In genomic region chr11:96976379-96976687, GRCm38 (mm10) we compare ENCODE assay signal across 9 mouse cellular contexts. TPM values are rescaled to one million over a fixed set of nuclear protein-coding genes. Genes with fewer than 3 reads are reported as not detected.
DNase-seq lines count a peak whose midpoint lies in the region; ATAC-seq and TF ChIP-seq lines count a peak whose summit lies in the region.
"Had no signal": no experiment of that assay in that cellular context is flagged by ENCODE, and none has a peak within 500 bp of the region (broad histone marks: within the 10 kb centered on the region; RNA-seq: fewer than 3 reads in every experiment).

No protein-coding gene starts in this region.

- peaks cover 43% of the 10 kb centered on the region for H3K36me3 ChIP-seq in erythroblast, embryonic 14.5 days (ENCODE audit: control insufficient read depth)
- no peaks in the 10 kb centered on the region for H3K36me3 ChIP-seq in testis, adult 2 months (ENCODE audit: control insufficient read depth, insufficient read depth, low read length)
- no peaks in the 10 kb centered on the region for H3K36me3 ChIP-seq in limb, embryonic 15.5 days
- no peaks in the 10 kb centered on the region for H3K36me3 ChIP-seq in stomach, postnatal 0 days (ENCODE audit: control insufficient read depth, insufficient read depth, low read length)

- no peak for TF ChIP-seq EP300 in stomach, postnatal 0 days (optimal IDR thresholded peaks at IDR 0.05)

- peaks cover 73% of the 10 kb centered on the region for H3K4me1 ChIP-seq in erythroblast, embryonic 14.5 days (ENCODE audit: control insufficient read depth)
- peaks cover 24% of the 10 kb centered on the region for H3K4me1 ChIP-seq in testis, adult 2 months (ENCODE audit: control insufficient read depth, insufficient read depth, low read length)
- peaks cover 42% of the 10 kb centered on the region for H3K4me1 ChIP-seq in limb, embryonic 15.5 days
- H3K4me1 ChIP-seq in stomach, postnatal 0 days (replicated peaks; ENCODE audit: control insufficient read depth, insufficient read depth) = peaks cover 10% of the 10 kb centered on the region

- H3K27ac ChIP-seq in testis, adult 2 months (ENCODE audit: control insufficient read depth, insufficient read depth, low read depth, low read length) = peak overlapping the region; percentile 84
- peak overlapping the region; percentile 94 for H3K27ac ChIP-seq in limb, embryonic 15.5 days
- H3K27ac ChIP-seq in stomach, postnatal 0 days (replicated peaks) = peak overlapping the region; percentile 95

- no peak for ATAC-seq in erythroblast, adult 5-6 weeks (replicated peaks; ENCODE audit: low FRiP score, poor library complexity, severe bottlenecking)
- no peak for ATAC-seq in limb, embryonic 15.5 days (ENCODE audit: insufficient number of reproducible peaks, low FRiP score, low TSS enrichment, low read depth)
- ATAC-seq in stomach, postnatal 0 days (ENCODE audit: low FRiP score, low TSS enrichment) = no peak

- peak overlapping the region; percentile 65 for H3K4me2 ChIP-seq in limb, embryonic 15.5 days
- peak overlapping the region; percentile 68 for H3K4me2 ChIP-seq in stomach, postnatal 0 days (replicated peaks; ENCODE audit: low read depth)

- 27% methylated on average over 3 of the region's 3 CpGs for WGBS in limb, embryonic 15.5 days
- 18% methylated on average over 3 of the region's 3 CpGs for WGBS in stomach, postnatal 0 days

- H3K27me3 ChIP-seq in erythroblast, embryonic 14.5 days (ENCODE audit: control insufficient read depth) = 0 out of 2 replicates have a peak, but pooled peaks cover 1% of the 10 kb centered on the region
- H3K27me3 ChIP-seq in testis, adult 2 months (ENCODE audit: control insufficient read depth, insufficient read depth, low read length) = no peaks in the 10 kb centered on the region
- H3K27me3 ChIP-seq in limb, embryonic 15.5 days = no peaks in the 10 kb centered on the region
- no peaks in the 10 kb centered on the region for H3K27me3 ChIP-seq in stomach, postnatal 0 days (ENCODE audit: control insufficient read depth, insufficient read depth, low read length)

- no peak for TF ChIP-seq CTCF in testis, adult 2 months (IDR thresholded peaks at IDR 0.05; ENCODE audit: control insufficient read depth, insufficient read depth, insufficient replicate concordance, low read depth, low read length)
- TF ChIP-seq CTCF in stomach, postnatal 0 days (IDR thresholded peaks at IDR 0.05; ENCODE audit: low read depth) = no peak

- TF ChIP-seq POLR2A in testis, adult 2 months (IDR thresholded peaks at IDR 0.05; ENCODE audit: control insufficient read depth, low read depth, low read length) = no peak

- intact Hi-C loops in left cerebral cortex, postnatal 10 days (cut with DNase I) = no loop called here

- H3K4me3 ChIP-seq in erythroblast, embryonic 14.5 days (replicated peaks) = peak overlapping the region; percentile 88
- peak overlapping the region; percentile 11 for H3K4me3 ChIP-seq in testis, adult 2 months (ENCODE audit: control insufficient read depth, low read depth, low read length)
- peak overlapping the region; percentile 90 for H3K4me3 ChIP-seq in limb, embryonic 15.5 days
- H3K4me3 ChIP-seq in stomach, postnatal 0 days (ENCODE audit: low read depth, low read length) = peak overlapping the region; percentile 84

- DNase-seq in testis, postnatal 10 days (ENCODE audit: low spot score) = no peak
- DNase-seq in stomach, postnatal 0 days (ENCODE audit: low spot score) = no peak
- DNase-seq in adrenal gland, adult 2 months = no peak
- no peak for DNase-seq in left cerebral cortex, postnatal 10 days (ENCODE audit: extremely low spot score in 1 of 2, low spot score in 2 of 2)

- H3K9me3 ChIP-seq in erythroblast, embryonic 14.5 days (ENCODE audit: control insufficient read depth, low read length) = no peaks in the 10 kb centered on the region
- H3K9me3 ChIP-seq in limb, embryonic 15.5 days = no peaks in the 10 kb centered on the region
- H3K9me3 ChIP-seq in stomach, postnatal 0 days (ENCODE audit: control insufficient read depth, low read length) = no peaks in the 10 kb centered on the region

- H3K9ac ChIP-seq in limb, embryonic 15.5 days = peak overlapping the region; percentile 91
- H3K9ac ChIP-seq in stomach, postnatal 0 days (ENCODE audit: low read length) = peak overlapping the region; percentile 97

RNA-seq across cellular contexts. Expression of gene Sp2, which starts 6.4 kb away (rescaled TPM):
- polyA plus RNA-seq in erythroblast, embryonic 14.5 days (2012) = 16.7 and 23.0 TPM in 2 replicates
- total RNA-seq in erythroblast, adult 5-6 weeks (2015; ENCODE audit: low replicate concordance) = 16.1 and 17.1 TPM in 2 replicates
- total RNA-seq in erythroblast, adult 5-6 weeks (2017; ENCODE audit: low replicate concordance) = 4.4 and 6.1 TPM in 2 replicates
- polyA plus RNA-seq in testis, adult 2 months (2012; rRNA removed) = 16.4 and 17.9 TPM in 2 replicates
- polyA plus RNA-seq in limb, embryonic 15.5 days (2015; fragmentation: Nextera tagmentation; extraction: Ambion mirVana) = 15.1 and 16.8 TPM in 2 replicates
- polyA plus RNA-seq in stomach, postnatal 0 days (2015; fragmentation: Nextera tagmentation; extraction: Ambion mirVana) = 5.8 and 7.1 TPM in 2 replicates
- total RNA-seq in adrenal gland, adult 2 months (2021) = 10 to 100 TPM; 15.4 to 18.6 TPM
- 15.2 and 19.3 TPM in 2 replicates for polyA plus RNA-seq in adrenal gland, adult 2 months (2012; rRNA removed)
- 10 to 100 TPM in 1 of 2 experiments, 1 to 10 TPM in 1; 9.9 to 10.7 TPM for total RNA-seq in left cerebral cortex, postnatal 10 days (2021)

RNA-seq across cellular contexts. Expression of gene Pnpo, which starts 32.5 kb away (rescaled TPM):
- polyA plus RNA-seq in erythroblast, embryonic 14.5 days (2012) = 42.1 and 83.7 TPM in 2 replicates
- total RNA-seq in erythroblast, adult 5-6 weeks (2015; ENCODE audit: low replicate concordance) = 231 and 288 TPM in 2 replicates
- 381 and 405 TPM in 2 replicates for total RNA-seq in erythroblast, adult 5-6 weeks (2017; ENCODE audit: low replicate concordance)
- polyA plus RNA-seq in testis, adult 2 months (2012; rRNA removed) = 3.8 and 5.4 TPM in 2 replicates
- 33.6 and 37.6 TPM in 2 replicates for polyA plus RNA-seq in limb, embryonic 15.5 days (2015; fragmentation: Nextera tagmentation; extraction: Ambion mirVana)
- polyA plus RNA-seq in stomach, postnatal 0 days (2015; fragmentation: Nextera tagmentation; extraction: Ambion mirVana) = 56.7 and 57.1 TPM in 2 replicates
- total RNA-seq in adrenal gland, adult 2 months (2021) = 10 to 100 TPM; 29.3 to 37.4 TPM
- 43.0 and 52.9 TPM in 2 replicates for polyA plus RNA-seq in adrenal gland, adult 2 months (2012; rRNA removed)
- 10 to 100 TPM; 30.9 to 32.6 TPM for total RNA-seq in left cerebral cortex, postnatal 10 days (2021)

RNA-seq across cellular contexts. Expression of gene Sp6, which starts 36.9 kb away (rescaled TPM):
- not detected in 2 replicates for polyA plus RNA-seq in erythroblast, embryonic 14.5 days (2012)
- not detected in 2 replicates for total RNA-seq in erythroblast, adult 5-6 weeks (2015; ENCODE audit: low replicate concordance)
- total RNA-seq in erythroblast, adult 5-6 weeks (2017; ENCODE audit: low replicate concordance) = not detected in 2 replicates
- polyA plus RNA-seq in testis, adult 2 months (2012; rRNA removed) = 0.22 and 0.32 TPM in 2 replicates
- polyA plus RNA-seq in limb, embryonic 15.5 days (2015; fragmentation: Nextera tagmentation; extraction: Ambion mirVana) = 27.1 and 30.4 TPM in 2 replicates
- polyA plus RNA-seq in stomach, postnatal 0 days (2015; fragmentation: Nextera tagmentation; extraction: Ambion mirVana) = 21.2 and 22.0 TPM in 2 replicates
- total RNA-seq in adrenal gland, adult 2 months (2021) = under 1 TPM; 0.09 to 0.24 TPM
- polyA plus RNA-seq in adrenal gland, adult 2 months (2012; rRNA removed) = 0.10 and 0.31 TPM in 2 replicates
- total RNA-seq in left cerebral cortex, postnatal 10 days (2021) = 1 to 10 TPM; 2.3 to 3.1 TPM

RNA-seq across cellular contexts. Expression of gene Prr15l, which starts 48.4 kb away (rescaled TPM):
- 0.95 and 3.0 TPM in 2 replicates for polyA plus RNA-seq in erythroblast, embryonic 14.5 days (2012)
- not detected in 2 replicates for total RNA-seq in erythroblast, adult 5-6 weeks (2015; ENCODE audit: low replicate concordance)
- 0.94 and 1.3 TPM in 2 replicates for total RNA-seq in erythroblast, adult 5-6 weeks (2017; ENCODE audit: low replicate concordance)
- 2.1 and 4.0 TPM in 2 replicates for polyA plus RNA-seq in testis, adult 2 months (2012; rRNA removed)
- 3.4 and 3.6 TPM in 2 replicates for polyA plus RNA-seq in limb, embryonic 15.5 days (2015; fragmentation: Nextera tagmentation; extraction: Ambion mirVana)
- polyA plus RNA-seq in stomach, postnatal 0 days (2015; fragmentation: Nextera tagmentation; extraction: Ambion mirVana) = 112 and 116 TPM in 2 replicates
- total RNA-seq in adrenal gland, adult 2 months (2021) = under 1 TPM; 0.52 to 0.66 TPM
- polyA plus RNA-seq in adrenal gland, adult 2 months (2012; rRNA removed) = not detected in 2 replicates
- not detected for total RNA-seq in left cerebral cortex, postnatal 10 days (2021)
- total RNA-seq: layer of hippocampus, postnatal 36 days had no signal

RNA-seq across cellular contexts. Expression of gene Scrn2, which starts 53.4 kb away (rescaled TPM):
- polyA plus RNA-seq in erythroblast, embryonic 14.5 days (2012) = 0.27 and 0.41 TPM in 2 replicates
- total RNA-seq in erythroblast, adult 5-6 weeks (2015; ENCODE audit: low replicate concordance) = 0.84 TPM in 1 of 2 replicates, not detected in the other
- total RNA-seq in erythroblast, adult 5-6 weeks (2017; ENCODE audit: low replicate concordance) = 2.0 and 3.1 TPM in 2 replicates
- polyA plus RNA-seq in testis, adult 2 months (2012; rRNA removed) = 8.9 and 9.4 TPM in 2 replicates
- 22.7 and 23.8 TPM in 2 replicates for polyA plus RNA-seq in limb, embryonic 15.5 days (2015; fragmentation: Nextera tagmentation; extraction: Ambion mirVana)
- polyA plus RNA-seq in stomach, postnatal 0 days (2015; fragmentation: Nextera tagmentation; extraction: Ambion mirVana) = 11.8 and 12.5 TPM in 2 replicates
- total RNA-seq in adrenal gland, adult 2 months (2021) = 10 to 100 TPM; 13.3 to 25.0 TPM
- polyA plus RNA-seq in adrenal gland, adult 2 months (2012; rRNA removed) = 27.6 and 28.6 TPM in 2 replicates
- total RNA-seq in left cerebral cortex, postnatal 10 days (2021) = 1 to 10 TPM; 3.9 to 4.2 TPM

Comparison
In these comparisons a context has a peak if more than half of its experiments do, and no peak if none do; other contexts are left out.
1. H3K4me3 ChIP-seq: peak in every context shown above with its lines; median percentile 90 in limb, embryonic 15.5 days; 88 in erythroblast, embryonic 14.5 days; 84 in stomach, postnatal 0 days; 11 in testis, adult 2 months.
2. RNA of gene Sp6, which starts 36.9 kb away (polyA plus RNA-seq): 27.1 to 30.4 TPM in limb, embryonic 15.5 days and 21.2 to 22.0 TPM in stomach, postnatal 0 days; 0.22 to 0.32 TPM in testis, adult 2 months, 0.10 to 0.31 TPM in adrenal gland, adult 2 months and not detected in erythroblast, embryonic 14.5 days; every median in the first group is over 10 times any median in the second.
3. Peak in every context shown above with its lines, with median percentiles within 50 percentile points of each other: H3K27ac ChIP-seq.